Mouse (Mus musculus) left cerebral cortex, adult 2 months (tissue): Measurements from ENCODE around the gene Srr. TPM values are rescaled to one million over a fixed set of nuclear protein-coding genes. Genes with fewer than 3 reads are reported as not detected.

ENCODE experiments used
- DNase-seq, 2 experiments: peaks; one replicate each; pipeline ENCODE4 v3.0.0; 2021 to 2022; ENCODE audit warnings: low spot score in 2 of 2, mixed read lengths in 1 of 2; ENCODE audit errors: extremely low spot score in 1 of 2
- H3K27ac ChIP-seq: fragments of 200-600 bp; 2 replicates; pipeline ENCODE4 v1.8.1; 2022
- H3K4me3 ChIP-seq: fragments of 200-600 bp; 2 replicates; pipeline ENCODE4 v1.8.1; 2022
- CTCF ChIP-seq: fragments of 200-600 bp; IDR thresholded peaks from 2 replicates; pipeline ENCODE4 v1.8.1; 2022; ENCODE audit warnings: antibody characterized with exemption, mild to moderate bottlenecking, moderate library complexity
- intact Hi-C: fragments of 180-260 bp; cut with DNase I; formaldehyde crosslinking; loops from one replicate; pipeline ENCODE4 v1.15.1; 2025
- long read RNA-seq, 2 experiments: library from polyadenylated mRNA; stranded (forward); transcript quantifications; one replicate each; pipeline ENCODE4 v2.0.0; 2021; ENCODE audit warnings: borderline mapping rate in 2 of 2
- total RNA-seq, 2 experiments: library from RNA; stranded (reverse); gene quantifications; 2 replicates each; pipeline ENCODE4 v1.2.3; 2021

The Srr gene
- total RNA-seq, result 10 to 100 TPM; 81.8 to 85.3 TPM
- long read RNA-seq, experiment 1, transcript Srr-204 (8 exons, 3,183 nt), result major isoform, 95 of 165 reads
- long read RNA-seq, experiment 1, transcript Srr-201 (9 exons, 3,699 nt), result minor isoform, 21 of 165 reads
- long read RNA-seq, experiment 1, partial matches to known transcripts, result 28 of 165 reads
- long read RNA-seq, experiment 1, other reads (novel, unspliced or antisense), result 21 of 165 reads
- long read RNA-seq, experiment 2, transcript Srr-204 (8 exons, 3,183 nt), result major isoform, 49 of 97 reads
- long read RNA-seq, experiment 2, transcript Srr-201 (9 exons, 3,699 nt), result minor isoform, 14 of 97 reads
- long read RNA-seq, experiment 2, partial matches to known transcripts, result 3 of 97 reads
- long read RNA-seq, experiment 2, other reads (novel, unspliced or antisense), result 31 of 97 reads

DNA sequence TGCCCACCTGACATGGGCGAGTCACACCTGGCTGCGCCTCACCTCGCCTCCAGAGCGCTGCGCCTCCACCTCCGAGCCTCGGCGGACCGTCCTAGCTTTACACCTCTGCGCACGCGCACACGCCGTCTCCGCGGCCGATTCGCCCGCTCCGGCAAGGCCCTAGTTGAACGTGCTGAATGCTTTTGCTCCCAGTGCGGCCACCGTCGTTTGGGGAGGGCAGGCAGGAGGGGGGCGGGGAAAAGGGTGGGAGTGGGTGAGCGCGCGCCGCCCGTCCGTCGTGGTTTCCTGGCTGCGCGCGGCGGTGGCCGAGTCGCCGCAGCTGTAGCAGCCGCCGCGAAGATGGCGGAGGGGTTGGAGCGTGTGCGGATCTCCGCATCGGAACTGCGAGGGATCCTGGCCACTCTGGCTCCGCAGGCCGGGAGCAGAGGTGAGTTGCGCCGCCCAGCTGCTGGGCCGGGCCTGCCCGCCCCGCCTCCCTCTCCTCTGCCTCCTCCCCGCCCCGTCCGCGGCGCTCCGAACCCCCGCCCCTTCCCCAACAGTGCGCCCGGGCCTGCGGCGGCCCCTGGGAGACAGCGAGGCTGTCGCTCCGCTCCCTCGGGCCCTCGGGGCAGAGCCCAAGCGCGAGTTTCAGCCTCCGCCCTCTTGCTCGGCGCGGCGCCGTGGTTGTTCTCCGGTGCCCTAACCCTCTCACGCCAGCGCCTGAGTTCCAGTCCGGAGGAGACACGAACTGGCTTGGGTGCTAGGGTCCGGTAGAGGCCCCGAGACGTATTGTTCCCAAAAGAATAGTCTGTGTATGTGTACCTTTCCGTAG is at the start of gene Srr, which contains the start of gene Smg6:
TSS of gene Srr (minus strand) at position 372 of the 811 bp plus-strand sequence.
TSS of gene Smg6 (plus strand) at position 247 of the 811 bp plus-strand sequence.
- intact Hi-C loops, result no loop called here
- DNase-seq, result peak; percentile 92 to 94
- H3K4me3 ChIP-seq, result peak within 1 kb of the TSS; percentile 94

DNA sequence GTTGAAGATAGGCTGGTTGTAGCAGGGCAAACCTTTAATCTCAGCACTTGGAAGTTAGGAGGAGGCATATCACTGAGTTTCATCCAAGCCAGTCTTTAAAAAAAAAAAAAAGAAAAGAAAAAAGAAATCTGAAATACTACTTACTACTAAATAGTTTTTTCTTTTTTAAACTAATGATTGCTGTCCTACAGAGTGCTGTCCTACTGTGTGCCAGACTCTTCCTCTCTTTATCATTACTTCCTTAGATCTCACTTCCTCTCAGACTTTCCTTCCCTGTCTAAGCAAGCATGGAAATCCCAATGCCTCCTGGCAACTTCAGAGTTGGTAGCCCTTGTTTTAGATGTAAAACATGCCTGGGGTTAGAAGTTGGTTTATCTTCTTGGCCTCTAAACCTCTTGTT is 48.9 kb upstream of the Srr start:
- no peak for DNase-seq
- no peak overlapping the region for H3K4me3 ChIP-seq
- H3K27ac ChIP-seq, result no peak overlapping the region
- no peak for TF ChIP-seq CTCF
- intact Hi-C loops, result no loop called here

More for the DNA sequence above, at the start of gene Srr, which contains the start of gene Smg6:
- TF ChIP-seq CTCF, result no peak
- H3K27ac ChIP-seq, result peak within 1 kb of the TSS; percentile 97

DNA sequence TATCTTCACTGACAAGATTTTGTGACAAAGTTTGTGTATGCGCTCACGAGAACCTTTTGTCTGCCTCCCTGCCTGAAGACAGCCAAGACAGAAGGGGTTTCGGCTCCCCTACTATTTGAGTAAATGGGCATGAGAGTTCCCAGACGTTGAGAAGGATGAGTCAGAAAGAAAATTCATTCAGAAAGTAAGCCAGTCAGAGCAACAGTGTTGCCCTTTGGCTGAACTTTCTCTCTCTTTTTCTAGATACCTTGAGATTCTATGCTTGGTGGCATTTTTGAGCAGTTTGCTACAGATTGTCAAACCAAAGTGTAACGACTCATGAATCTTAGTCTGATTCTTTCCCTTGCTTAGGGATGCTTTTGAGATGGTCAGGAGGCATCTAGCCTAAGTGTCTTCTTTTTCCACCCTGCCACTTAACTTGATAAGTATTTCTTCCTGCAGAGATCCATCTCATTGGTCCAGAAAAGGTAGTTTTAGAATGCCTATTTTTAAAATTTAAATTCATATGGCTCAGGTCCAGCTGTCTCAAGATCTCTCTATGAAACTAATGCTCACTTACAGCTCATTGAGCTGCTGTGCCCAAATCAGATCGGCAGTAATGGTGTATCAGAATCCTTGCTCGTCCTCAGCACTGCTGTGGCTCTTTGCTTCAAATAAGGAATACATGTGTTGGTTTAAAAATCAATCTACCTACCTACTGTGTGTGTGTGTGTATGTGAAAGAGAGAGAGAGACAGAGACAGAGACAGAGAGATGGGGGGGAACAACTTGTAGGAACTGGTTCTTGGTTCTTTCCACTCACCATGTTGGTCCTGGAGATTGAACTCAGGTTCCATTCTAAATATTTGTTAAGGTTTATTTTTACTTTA is 47.8 kb upstream of the Srr start:
- no peak for DNase-seq
- Histone ChIP-seq H3K4me3 (no peak overlapping the region), H3K27ac (no peak overlapping the region)
- no peak for TF ChIP-seq CTCF
- intact Hi-C loops, result no loop called here

DNA sequence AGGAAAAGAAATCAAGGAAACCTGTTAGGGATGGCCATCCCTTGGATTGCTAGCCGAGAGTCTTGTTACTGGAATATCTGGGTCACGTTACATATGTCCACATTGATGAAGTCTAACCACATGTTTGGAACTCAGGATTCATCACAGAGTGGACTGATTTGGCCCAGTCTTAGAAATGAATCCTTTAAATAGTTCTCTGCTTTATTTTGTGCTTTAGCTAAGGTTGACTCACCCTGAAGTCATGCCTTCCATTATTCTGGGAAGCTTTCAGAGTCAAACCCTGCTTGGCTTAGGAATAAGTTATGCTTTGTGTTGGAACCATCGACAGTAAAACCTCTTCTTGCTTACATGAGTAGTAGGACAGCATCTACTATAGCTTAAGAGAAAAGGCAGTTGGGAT is 39.8 kb upstream of the Srr start:
- no peak for TF ChIP-seq CTCF
- intact Hi-C loops, result no loop called here
- DNase-seq, result no peak
- H3K27ac ChIP-seq, result no peak overlapping the region
- H3K4me3 ChIP-seq, result no peak overlapping the region

DNA sequence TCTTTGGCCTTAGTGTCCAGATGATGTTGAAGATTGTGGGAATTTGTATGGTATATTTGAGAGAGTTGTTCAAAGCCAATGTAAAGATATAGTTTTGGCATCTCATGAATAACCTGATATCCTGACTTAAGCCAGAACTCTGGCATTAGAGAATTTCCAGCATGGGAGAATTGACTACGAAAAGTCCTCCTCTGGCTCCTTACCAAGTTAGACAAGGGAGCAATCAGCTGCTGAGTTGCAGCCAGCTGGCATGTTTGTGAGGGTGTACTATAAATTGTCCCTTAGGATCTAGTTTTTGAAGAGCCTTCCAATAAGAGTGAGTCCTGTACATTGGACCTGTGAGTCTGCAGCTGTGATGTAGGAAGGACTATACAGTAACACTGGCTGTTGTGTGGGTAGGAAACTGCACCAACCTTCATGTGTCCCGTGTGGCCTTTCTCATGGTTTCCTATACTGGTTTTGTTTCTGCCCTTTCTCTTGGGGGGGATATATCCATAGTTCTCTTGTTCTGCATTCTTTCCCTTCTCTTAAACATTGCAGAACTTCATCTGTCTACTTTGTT is 37.2 kb upstream of the Srr start:
- DNase-seq, result no peak
- intact Hi-C loops, result no loop called here
- Histone ChIP-seq H3K27ac (no peak overlapping the region), H3K4me3 (no peak overlapping the region)
- TF ChIP-seq CTCF, result no peak

- no peak overlapping the region for H3K4me3 ChIP-seq
- no peak for DNase-seq
- TF ChIP-seq CTCF, result no peak
- intact Hi-C loops, result no loop called here
- no peak overlapping the region for H3K27ac ChIP-seq
Measured at GRCm38 (mm10) chr11:74961953-74962352, 36.2 kb upstream of the Srr start.

- intact Hi-C loops, result no loop called here
- no peak overlapping the region for H3K27ac ChIP-seq
- no peak overlapping the region for H3K4me3 ChIP-seq
- DNase-seq, result no peak
- TF ChIP-seq CTCF, result no peak
Measured at GRCm38 (mm10) chr11:74960031-74960551, 34.3 kb upstream of the Srr start.

DNA sequence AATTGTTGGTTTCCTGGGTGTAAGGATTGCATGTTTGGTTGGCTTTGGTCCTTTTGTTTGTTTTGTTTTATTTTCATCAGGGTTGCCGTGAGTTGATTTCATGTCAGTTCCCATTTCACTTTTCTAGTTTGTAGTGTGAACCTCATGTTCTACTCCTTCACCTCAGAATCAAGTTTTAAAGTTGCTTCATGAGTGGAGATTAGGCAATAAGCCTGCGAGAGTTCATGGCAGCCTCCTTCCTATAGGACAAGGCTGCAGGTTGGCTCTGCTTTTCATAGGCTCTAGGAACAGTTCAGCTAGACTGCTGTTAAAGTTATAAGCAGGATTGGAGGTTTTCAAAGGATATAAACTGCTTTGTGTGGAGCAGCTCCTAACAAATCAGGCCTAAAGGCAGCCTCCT is 33.8 kb upstream of the Srr start:
- no peak for DNase-seq
- Histone ChIP-seq H3K4me3 (no peak overlapping the region), H3K27ac (no peak overlapping the region)
- intact Hi-C loops, result no loop called here
- TF ChIP-seq CTCF, result no peak

- intact Hi-C loops, result no loop called here
- Histone ChIP-seq H3K4me3 (no peak overlapping the region), H3K27ac (no peak overlapping the region)
- no peak for DNase-seq
- TF ChIP-seq CTCF, result no peak
Measured at GRCm38 (mm10) chr11:74957600-74957999, 31.9 kb upstream of the Srr start.

GRCm38 (mm10) chr11:74956006-74956405 is 30.3 kb upstream of the Srr start:
- Histone ChIP-seq H3K4me3 (no peak overlapping the region), H3K27ac (no peak overlapping the region)
- DNase-seq, result no peak
- intact Hi-C loops, result no loop called here
- no peak for TF ChIP-seq CTCF

DNA sequence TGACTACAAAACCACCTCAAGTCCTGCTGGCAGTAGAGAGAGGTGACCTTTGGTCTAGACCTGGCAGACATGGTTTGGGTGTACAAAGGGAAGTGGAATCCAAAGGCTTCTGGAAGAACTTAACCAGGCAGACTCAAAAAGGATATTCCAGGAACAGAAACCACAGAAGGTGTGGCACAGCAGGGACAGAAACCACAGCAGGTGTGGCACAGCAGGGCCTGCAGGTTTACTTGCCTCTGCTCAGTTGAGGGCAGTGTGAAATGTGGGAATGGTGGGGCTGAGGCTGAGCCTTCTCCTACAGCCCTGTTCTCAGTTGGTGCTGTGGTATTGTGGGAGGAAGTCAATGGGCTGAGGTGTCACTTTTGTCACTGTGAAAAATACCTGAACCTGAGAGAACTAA is 29.2 kb upstream of the Srr start:
- TF ChIP-seq CTCF, result no peak
- intact Hi-C loops, result no loop called here
- H3K4me3 ChIP-seq, result no peak overlapping the region
- no peak for DNase-seq
- no peak overlapping the region for H3K27ac ChIP-seq
